Mouse (Mus musculus) left cerebral cortex, adult 2 months (tissue): ENCODE data around the gene Mapkapk2. TPM values are rescaled to one million over a fixed set of nuclear protein-coding genes. Genes with fewer than 3 reads are reported as not detected.
"Not testable (repeated sequence)": the region's sequence is repeated elsewhere in the genome, so short reads cannot be mapped to it uniquely, and the experiment has no call there.

Source experiments
- DNase-seq, 2 experiments: peaks; one replicate each; pipeline ENCODE4 v3.0.0; 2021 to 2022; ENCODE audit warnings: low spot score in 2 of 2, mixed read lengths in 1 of 2; ENCODE audit errors: extremely low spot score in 1 of 2
- H3K27ac ChIP-seq: fragments of 200-600 bp; 2 replicates; pipeline ENCODE4 v1.8.1; 2022
- H3K4me3 ChIP-seq: fragments of 200-600 bp; 2 replicates; pipeline ENCODE4 v1.8.1; 2022
- CTCF ChIP-seq: fragments of 200-600 bp; IDR thresholded peaks from 2 replicates; pipeline ENCODE4 v1.8.1; 2022; ENCODE audit warnings: antibody characterized with exemption, mild to moderate bottlenecking, moderate library complexity
- intact Hi-C: fragments of 180-260 bp; cut with DNase I; formaldehyde crosslinking; loops from one replicate; pipeline ENCODE4 v1.15.1; 2025
- total RNA-seq, 2 experiments: library from RNA; stranded (reverse); gene quantifications; 2 replicates each; pipeline ENCODE4 v1.2.3; 2021

The Mapkapk2 gene
- total RNA-seq, 2 experiments from 2014 or later: 31.0 to 32.8 TPM

GRCm38 (mm10) chr1:131043636-131044035 lies 54.0 kb downstream of the Mapkapk2 start:
- no peak for TF ChIP-seq CTCF
- no peak for DNase-seq
- H3K4me3 ChIP-seq: no peak overlapping the region
- intact Hi-C loops: no loop called here
- no peak overlapping the region for H3K27ac ChIP-seq

GRCm38 (mm10) chr1:131042721-131043120 lies 54.9 kb downstream of the Mapkapk2 start:
- no peak for DNase-seq
- Histone ChIP-seq H3K4me3 (no peak overlapping the region), H3K27ac (no peak overlapping the region)
- intact Hi-C loops: no loop called here
- TF ChIP-seq CTCF: no peak

- intact Hi-C loops: no loop called here
- no peak for TF ChIP-seq CTCF
- H3K4me3 ChIP-seq: no peak overlapping the region
- no peak overlapping the region for H3K27ac ChIP-seq
- no peak for DNase-seq
Measured at GRCm38 (mm10) chr1:131042263-131042662, 55.4 kb downstream of the Mapkapk2 start.

- H3K4me3 ChIP-seq: no peak overlapping the region
- intact Hi-C loops: no loop called here
- TF ChIP-seq CTCF: no peak
Measured at GRCm38 (mm10) chr1:131039479-131039878, 58.1 kb downstream of the Mapkapk2 start.

GRCm38 (mm10) chr1:131038415-131039017 lies 59.1 kb downstream of the Mapkapk2 start:
- Histone ChIP-seq H3K27ac (no peak overlapping the region), H3K4me3 (no peak overlapping the region)
- intact Hi-C loops: no loop called here
- DNase-seq: no peak
- TF ChIP-seq CTCF: no peak

More at GRCm38 (mm10) chr1:131039479-131039878, 58.1 kb downstream of the Mapkapk2 start:
- no peak overlapping the region for H3K27ac ChIP-seq
- no peak for DNase-seq

GRCm38 (mm10) chr1:131038001-131038400 lies 59.6 kb downstream of the Mapkapk2 start:
- TF ChIP-seq CTCF: no peak
- Histone ChIP-seq H3K27ac (no peak overlapping the region), H3K4me3 (no peak overlapping the region)
- intact Hi-C loops: no loop called here
- DNase-seq: no peak

GRCm38 (mm10) chr1:131031267-131031666 lies 66.4 kb downstream of the Mapkapk2 start:
- intact Hi-C loops: no loop called here
- Histone ChIP-seq H3K27ac (no peak overlapping the region), H3K4me3 (no peak overlapping the region)
- no peak for TF ChIP-seq CTCF
- no peak for DNase-seq

GRCm38 (mm10) chr1:131030261-131030660 lies 67.4 kb downstream of the Mapkapk2 start:
- no peak for DNase-seq
- H3K4me3 ChIP-seq: no peak overlapping the region
- no peak overlapping the region for H3K27ac ChIP-seq
- intact Hi-C loops: no loop called here
- no peak for TF ChIP-seq CTCF

GRCm38 (mm10) chr1:131029215-131029614 lies 68.4 kb downstream of the Mapkapk2 start:
- Histone ChIP-seq H3K27ac (no peak overlapping the region), H3K4me3 (no peak overlapping the region)
- no peak for DNase-seq
- intact Hi-C loops: no loop called here
- no peak for TF ChIP-seq CTCF

- no peak for DNase-seq
- Histone ChIP-seq H3K27ac (no peak overlapping the region), H3K4me3 (no peak overlapping the region)
- intact Hi-C loops: no loop called here
- no peak for TF ChIP-seq CTCF
Measured at GRCm38 (mm10) chr1:131025843-131026190, 71.8 kb downstream of the Mapkapk2 start.

GRCm38 (mm10) chr1:131024900-131025842 lies 72.5 kb downstream of the Mapkapk2 start:
- Histone ChIP-seq H3K4me3 (no peak overlapping the region), H3K27ac (no peak overlapping the region)
- DNase-seq: no peak
- intact Hi-C loops: no loop called here
- TF ChIP-seq CTCF: no peak

GRCm38 (mm10) chr1:131023250-131023858 lies 74.3 kb downstream of the Mapkapk2 start:
- H3K27ac ChIP-seq, DNase-seq: not testable (repeated sequence)

More at GRCm38 (mm10) chr1:131023250-131023858, 74.3 kb downstream of the Mapkapk2 start:
- intact Hi-C loops, H3K4me3 ChIP-seq: not testable (repeated sequence)
